Mouse (Mus musculus) gastrocnemius, adult 2 months (tissue): ENCODE results near the gene Cope. TPM values are rescaled to one million over a fixed set of nuclear protein-coding genes. Genes with fewer than 3 reads are reported as not detected.

ENCODE experiments used
- DNase-seq: peaks from one replicate; pipeline ENCODE4 v3.0.0; 2022
- H3K27ac ChIP-seq: fragments of 200-600 bp; 2 replicates; pipeline ENCODE4 v1.8.1; 2022; ENCODE audit warnings: mild to moderate bottlenecking
- H3K4me3 ChIP-seq: fragments of 200-600 bp; 2 replicates; pipeline ENCODE4 v1.8.1; 2022; ENCODE audit warnings: mild to moderate bottlenecking, moderate library complexity
- CTCF ChIP-seq: fragments of 200-600 bp; IDR thresholded peaks from 2 replicates; pipeline ENCODE4 v1.8.1; 2022; ENCODE audit warnings: antibody characterized with exemption, mild to moderate bottlenecking, moderate library complexity
- intact Hi-C: fragments of 180-260 bp; cut with DNase I; formaldehyde crosslinking; loops from one replicate; pipeline ENCODE4 v1.15.1; 2025
- total RNA-seq, 2 experiments: library from RNA; stranded (reverse); gene quantifications; 2 replicates each; pipeline ENCODE4 v1.2.3; 2021

Cope gene
- total RNA-seq, 2 experiments from 2014 or later = 118 to 128 TPM

- Histone ChIP-seq H3K4me3 (no peak overlapping the region), H3K27ac (peak overlapping the region; percentile 8; the same call in 1 of the 2 replicates)
- intact Hi-C loops = no loop called here
- no peak for TF ChIP-seq CTCF
- DNase-seq = no peak
These were observed 21.3 kb upstream of the Cope start for GRCm38 (mm10) chr8:70281001-70281400.

DNA sequence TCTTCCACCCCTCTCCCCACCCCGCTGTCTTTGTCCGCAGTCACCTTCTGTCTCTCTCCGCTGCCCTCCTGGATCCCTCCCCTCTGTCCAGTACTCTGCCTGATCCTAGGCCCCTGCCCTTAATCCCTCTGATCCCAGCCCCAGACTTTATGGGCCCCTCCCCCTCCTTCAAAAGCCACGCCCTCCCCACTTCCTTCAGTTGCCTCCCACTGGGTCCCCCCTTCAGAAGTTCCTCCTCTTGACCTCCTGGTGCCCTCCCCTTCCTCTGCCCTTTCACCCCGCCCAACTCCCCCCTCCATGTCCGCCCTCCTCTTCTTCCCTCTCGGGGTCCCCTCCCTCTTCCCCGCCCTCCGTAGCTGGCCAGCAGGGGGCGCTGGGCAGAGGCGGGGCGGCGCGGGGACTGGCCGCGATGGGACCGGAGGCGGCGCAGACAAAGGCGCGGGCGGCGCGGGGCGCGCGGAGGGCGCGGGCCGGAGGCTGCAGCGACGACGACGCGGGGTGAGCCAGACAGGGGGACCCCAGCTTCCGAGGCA is 19.6 kb upstream of the Cope start, which contains the start of gene Homer3:
TSS of gene Homer3 (plus strand) at position 225 of the 533 bp plus-strand sequence.
- peak within 1 kb of the TSS; percentile 83 for H3K4me3 ChIP-seq
- peak; percentile 94 for DNase-seq
- H3K27ac ChIP-seq = peak within 1 kb of the TSS; percentile 89
- peak; percentile 91 for TF ChIP-seq CTCF
- intact Hi-C loops = no loop called here

- peak overlapping the region; percentile 89 for H3K27ac ChIP-seq
- intact Hi-C loops = no loop called here
- DNase-seq = no peak
These were observed 18.9 kb upstream of the Cope start for GRCm38 (mm10) chr8:70283136-70284077.

GRCm38 (mm10) chr8:70284421-70284820 is 17.9 kb upstream of the Cope start:
- intact Hi-C loops = no loop called here

More at GRCm38 (mm10) chr8:70283136-70284077, 18.9 kb upstream of the Cope start:
- peak overlapping the region; percentile 83 for H3K4me3 ChIP-seq
- TF ChIP-seq CTCF = no peak

DNA sequence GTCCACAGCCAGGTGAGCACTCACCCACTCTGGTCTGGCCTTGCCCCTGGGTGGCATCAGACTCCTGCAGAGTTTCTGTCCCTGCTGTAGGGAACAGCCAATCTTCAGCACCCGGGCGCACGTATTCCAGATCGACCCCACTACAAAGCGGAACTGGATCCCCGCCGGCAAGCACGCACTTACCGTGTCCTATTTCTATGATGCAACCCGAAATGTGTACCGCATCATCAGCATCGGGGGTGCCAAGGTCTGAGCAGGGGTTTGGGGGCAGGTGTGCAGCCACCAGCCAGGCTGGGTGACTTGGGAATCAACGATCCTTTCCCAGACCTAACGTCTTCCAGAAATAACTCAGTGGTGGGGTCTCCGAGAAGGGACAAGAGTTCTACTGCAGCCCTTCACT is 17.0 kb upstream of the Cope start:
- DNase-seq = no peak
- no peak for TF ChIP-seq CTCF
- Histone ChIP-seq H3K4me3 (no peak overlapping the region), H3K27ac (no peak overlapping the region)
- intact Hi-C loops = no loop called here

More at GRCm38 (mm10) chr8:70284421-70284820, 17.9 kb upstream of the Cope start:
- no peak for TF ChIP-seq CTCF
- H3K27ac ChIP-seq = no peak overlapping the region
- DNase-seq = no peak
- H3K4me3 ChIP-seq = no peak overlapping the region

DNA sequence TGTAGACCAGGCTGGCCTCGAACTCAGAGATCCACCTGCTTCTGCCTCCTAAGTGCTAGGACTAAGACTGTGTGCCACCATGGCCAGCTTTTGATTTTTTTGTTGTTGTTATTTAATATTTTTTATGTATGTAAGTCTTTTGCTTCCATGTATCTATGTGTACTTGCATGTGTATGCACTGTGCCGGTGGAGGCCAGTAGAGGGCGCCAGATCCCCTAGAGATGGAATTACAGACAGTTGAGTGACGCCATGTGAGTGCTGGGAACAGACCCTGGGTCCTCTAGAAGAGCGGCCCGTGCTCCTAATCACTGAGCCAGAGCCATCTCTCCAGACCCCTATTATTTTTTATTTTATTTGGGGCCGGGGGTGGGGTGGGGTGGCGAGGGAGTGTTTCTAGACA is 15.6 kb upstream of the Cope start:
- Histone ChIP-seq H3K4me3 (no peak overlapping the region), H3K27ac (no peak overlapping the region)
- intact Hi-C loops = no loop called here
- DNase-seq = no peak
- TF ChIP-seq CTCF = peak; percentile 49

DNA sequence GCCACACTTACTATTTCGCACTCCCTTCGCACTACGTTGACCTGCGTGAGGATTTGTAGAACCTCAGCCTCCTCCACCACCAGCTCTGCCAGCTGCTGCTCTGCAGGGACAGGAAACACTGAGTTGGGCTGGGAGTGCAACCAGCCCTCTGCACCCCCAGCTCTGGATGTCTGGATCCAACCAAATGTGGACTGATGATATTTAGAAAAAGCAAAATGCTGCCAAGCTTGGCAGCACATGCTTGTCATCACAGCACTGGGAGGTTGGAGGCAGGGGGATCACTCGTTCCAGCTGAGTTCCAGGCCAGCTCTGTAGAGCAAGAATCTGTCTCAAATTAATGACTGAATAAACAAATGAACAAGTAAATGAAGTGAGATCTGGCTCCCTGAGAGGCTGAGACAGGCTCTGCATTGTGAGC is 8.3 kb upstream of the Cope start:
- TF ChIP-seq CTCF = no peak
- intact Hi-C loops = no loop called here
- no peak for DNase-seq

DNA sequence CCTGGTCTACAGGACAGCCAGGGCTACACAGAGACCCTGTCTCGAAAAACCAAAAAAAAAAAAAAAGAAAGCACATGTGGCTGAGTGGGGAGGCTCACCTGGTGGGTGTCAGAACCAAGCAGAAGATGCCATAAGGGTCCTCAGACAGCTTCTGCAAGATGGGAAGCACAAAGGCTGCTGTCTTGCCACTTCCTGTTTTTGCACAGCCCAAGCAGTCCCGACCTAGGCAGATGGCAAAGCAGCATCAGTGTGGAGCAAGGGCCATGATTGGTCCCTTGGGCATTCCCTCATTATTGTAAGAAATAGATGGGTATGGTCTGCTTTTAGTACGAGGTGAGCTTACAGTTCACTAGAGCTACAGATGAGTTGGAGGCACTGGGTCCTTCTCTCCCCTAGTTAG is 1.4 kb upstream of the Cope start:
- TF ChIP-seq CTCF = no peak
- intact Hi-C loops = no loop called here
- Histone ChIP-seq H3K27ac (no peak overlapping the region), H3K4me3 (peak overlapping the region; percentile 93; the same call in 1 of the 2 replicates)
- DNase-seq = no peak

More for the DNA sequence above, 8.3 kb upstream of the Cope start:
- no peak overlapping the region for H3K27ac ChIP-seq
- no peak overlapping the region for H3K4me3 ChIP-seq

- Histone ChIP-seq H3K4me3 (peak overlapping the region; percentile 93), H3K27ac (peak overlapping the region; percentile 94)
- intact Hi-C loops = no loop called here
- no peak for DNase-seq
- no peak for TF ChIP-seq CTCF
These were observed 583 bp downstream of the Cope start for GRCm38 (mm10) chr8:70302901-70303300.

GRCm38 (mm10) chr8:70309311-70309710 is 7.0 kb downstream of the Cope start:
- peak; percentile 75 for TF ChIP-seq CTCF
- no peak overlapping the region for H3K4me3 ChIP-seq
- no peak overlapping the region for H3K27ac ChIP-seq
- DNase-seq = peak; percentile 66
- intact Hi-C loops = no loop called here

GRCm38 (mm10) chr8:70313399-70313798 is 11.1 kb downstream of the Cope start:
- Histone ChIP-seq H3K27ac (peak overlapping the region; percentile 95), H3K4me3 (no peak overlapping the region)
- intact Hi-C loops = no loop called here
- no peak for TF ChIP-seq CTCF
- DNase-seq = peak; percentile 95

GRCm38 (mm10) chr8:70315624-70316510 is 13.5 kb downstream of the Cope start, which contains the start of gene Cers1:
TSS of gene Cers1 (plus strand) at chr8:70315775.
- peak; percentile 87 for DNase-seq
- Histone ChIP-seq H3K4me3 (peak within 1 kb of the TSS; percentile 82), H3K27ac (peak within 1 kb of the TSS; percentile 95)
- intact Hi-C loops = no loop called here
- no peak; the same call in 1 of the 2 replicates for TF ChIP-seq CTCF
